Mouse (Mus musculus) liver, adult 2 months (tissue): ENCODE measurements around the gene Espnl.

Experiments used
- CTCF ChIP-seq: fragments of 200-500 bp; IDR thresholded peaks from 2 replicates; pipeline ENCODE4 v1.5.1; 2011; ENCODE audit warnings: low read depth, low read length, control low read depth
- POLR2A ChIP-seq: fragments of 200-500 bp; IDR thresholded peaks from 2 replicates; pipeline ENCODE4 v1.6.1; 2011; ENCODE audit warnings: low read length, control low read depth; ENCODE audit not compliant: insufficient read depth; ENCODE audit errors: extremely low read depth

DNA sequence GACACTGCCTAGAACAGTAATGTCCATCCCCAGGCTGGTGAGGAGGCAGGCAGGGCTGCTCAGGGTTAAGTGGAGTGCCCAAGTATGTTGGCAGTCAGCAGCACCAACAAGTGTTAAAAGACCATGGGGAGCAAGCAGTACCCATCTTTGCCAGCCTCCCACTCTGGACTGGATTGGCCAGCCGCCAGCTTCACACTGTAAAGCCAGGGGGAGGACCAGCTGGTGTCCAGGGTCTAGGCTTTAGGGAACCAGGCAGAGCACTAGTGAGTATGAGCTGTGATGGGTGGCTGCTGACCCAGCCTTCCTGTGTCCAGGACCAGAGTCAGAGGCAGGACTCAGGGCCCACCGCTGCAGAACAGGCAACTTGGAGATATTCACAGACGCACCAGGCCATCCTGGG is 22.1 kb downstream of the Espnl start:
- TF ChIP-seq CTCF (no peak), POLR2A (no peak)
